Comparison of ENCODE assay signal across 11 mouse cellular contexts in genomic region chr2:167685865-167686264, GRCm38 (mm10). TPM values are rescaled to one million over a fixed set of nuclear protein-coding genes. Genes with fewer than 3 reads are reported as not detected.
"Had no signal": no experiment of that assay in that cellular context is flagged by ENCODE, and none has a peak within 500 bp of the region (broad histone marks: within the 10 kb centered on the region; RNA-seq: fewer than 3 reads in every experiment).

No protein-coding gene starts in this region.

- ATAC-seq: lung, postnatal 0 days had no signal

- H3K9me3 ChIP-seq: limb, embryonic 10.5 days; liver, embryonic 15.5 days; midbrain, embryonic 10.5 days; neural tube, embryonic 15.5 days had no signal

- H3K4me3 ChIP-seq: left cerebral cortex, adult 2 months; limb, embryonic 10.5 days; liver, embryonic 15.5 days; midbrain, embryonic 10.5 days; myocyte; neural tube, embryonic 15.5 days had no signal

- H3K27ac ChIP-seq: kidney, postnatal 0 days; left cerebral cortex, adult 2 months; limb, embryonic 10.5 days; liver, embryonic 15.5 days; midbrain, embryonic 10.5 days; neural tube, embryonic 15.5 days had no signal

- H3K9ac ChIP-seq: liver, embryonic 15.5 days; neural tube, embryonic 15.5 days had no signal

- H3K4me2 ChIP-seq: liver, embryonic 11.5 days; liver, embryonic 15.5 days; neural tube, embryonic 15.5 days had no signal

- H3K36me3 ChIP-seq: limb, embryonic 10.5 days; liver, embryonic 15.5 days; midbrain, embryonic 10.5 days; neural tube, embryonic 15.5 days had no signal

RNA-seq across cellular contexts. Expression of gene Gm20431, which starts 24.6 kb away (rescaled TPM):
- polyA plus RNA-seq: neural tube, embryonic 11.5 days; urinary bladder, adult 2 months had no signal
